ENCODE assay signal across 8 mouse cellular contexts in the genomic region with DNA sequence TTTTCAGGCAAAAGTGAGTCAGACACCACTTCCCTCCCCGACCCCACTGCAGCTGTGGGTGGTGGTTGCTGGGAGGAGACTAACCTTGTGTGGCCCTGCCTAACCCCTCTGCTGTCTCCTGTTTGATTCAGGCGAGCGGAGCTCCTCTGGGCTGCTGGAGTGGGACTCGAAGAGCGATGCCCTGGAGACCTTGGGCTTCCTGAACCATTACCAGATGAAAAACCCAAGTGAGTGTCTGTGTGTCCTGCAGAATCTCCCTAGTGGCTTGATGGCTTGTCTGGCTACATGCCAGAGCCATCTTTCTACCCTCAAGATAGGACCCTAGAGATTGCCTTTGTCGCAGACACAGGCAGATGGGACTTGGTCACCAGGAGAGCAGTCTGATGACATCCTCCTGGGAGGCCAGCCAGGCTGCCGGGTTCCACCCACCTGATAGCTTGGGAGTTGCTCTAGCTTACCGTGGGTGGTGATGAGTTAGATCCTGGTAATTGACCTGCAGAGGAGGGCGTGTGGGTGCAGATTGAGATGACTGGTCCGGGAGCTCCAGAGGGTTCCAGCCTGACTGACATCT. TPM values are rescaled to one million over a fixed set of nuclear protein-coding genes. Genes with fewer than 3 reads are reported as not detected.
DNase-seq lines count a peak whose midpoint lies in the region; ATAC-seq and TF ChIP-seq lines count a peak whose summit lies in the region.

No protein-coding gene starts in this region.

- H3K27me3 ChIP-seq in neural tube, embryonic 11.5 days (ENCODE audit: control insufficient read depth, insufficient read depth, low read length): no peaks in the 10 kb centered on the region
- no peaks in the 10 kb centered on the region for H3K27me3 ChIP-seq in intestine, postnatal 0 days (replicated peaks; ENCODE audit: control insufficient read depth, insufficient read depth, low read length)
- H3K27me3 ChIP-seq in neural tube, embryonic 13.5 days: no peaks in the 10 kb centered on the region

- H3K4me3 ChIP-seq in neural tube, embryonic 11.5 days (ENCODE audit: low read depth, low read length): no peak overlapping the region
- peak overlapping the region; percentile 34 for H3K4me3 ChIP-seq in gastrocnemius, adult 2 months
- no peak overlapping the region for H3K4me3 ChIP-seq in intestine, postnatal 0 days (ENCODE audit: low read depth, low read length)
- H3K4me3 ChIP-seq in neural tube, embryonic 13.5 days: no peak overlapping the region

- H3K36me3 ChIP-seq in neural tube, embryonic 11.5 days (ENCODE audit: control insufficient read depth, insufficient read depth, low read length): peaks cover 43% of the 10 kb centered on the region
- H3K36me3 ChIP-seq in intestine, postnatal 0 days (ENCODE audit: control insufficient read depth, insufficient read depth): peaks cover 67% of the 10 kb centered on the region
- H3K36me3 ChIP-seq in neural tube, embryonic 13.5 days: peaks cover 68% of the 10 kb centered on the region

- no peaks in the 10 kb centered on the region for H3K9me3 ChIP-seq in neural tube, embryonic 11.5 days (ENCODE audit: control insufficient read depth, low read length)
- no peaks in the 10 kb centered on the region for H3K9me3 ChIP-seq in intestine, postnatal 0 days (ENCODE audit: control insufficient read depth)
- no peaks in the 10 kb centered on the region for H3K9me3 ChIP-seq in neural tube, embryonic 13.5 days

- ATAC-seq in cerebellum, adult (ENCODE audit: insufficient number of reproducible peaks, low FRiP score, low TSS enrichment): 0 out of 2 replicates have a peak, but pooled peaks have one; percentile 10
- ATAC-seq in neural tube, embryonic 11.5 days (ENCODE audit: insufficient read depth, low FRiP score, low TSS enrichment): no peak
- no peak for ATAC-seq in intestine, postnatal 0 days
- no peak for ATAC-seq in neural tube, embryonic 13.5 days (ENCODE audit: low read depth)

- TF ChIP-seq CTCF in gastrocnemius, adult 2 months (IDR thresholded peaks at IDR 0.05): no peak
- no peak for TF ChIP-seq CTCF in intestine, postnatal 0 days (IDR thresholded peaks at IDR 0.05; ENCODE audit: low read depth)

- 68% methylated on average over 10 of the region's 10 CpGs for WGBS in neural tube, embryonic 11.5 days
- WGBS in intestine, postnatal 0 days: 53% methylated on average over 10 of the region's 10 CpGs
- 49% methylated on average over 10 of the region's 10 CpGs for WGBS in neural tube, embryonic 13.5 days

- no peak for DNase-seq in cerebellum, adult 11 months
- DNase-seq in neural tube, embryonic 11.5 days (ENCODE audit: low spot score): no peak
- DNase-seq in neural tube, embryonic 10.5 days (ENCODE audit: extremely low spot score, low spot score): no peak
- peak; percentile 80 for DNase-seq in gastrocnemius, adult 2 months
- DNase-seq in urinary bladder, postnatal 10 days (ENCODE audit: low spot score): no peak

- H3K27ac ChIP-seq in neural tube, embryonic 11.5 days (ENCODE audit: low read depth, low read length): peak overlapping the region; percentile 75
- peak overlapping the region; percentile 96 for H3K27ac ChIP-seq in gastrocnemius, adult 2 months
- H3K27ac ChIP-seq in intestine, postnatal 0 days (ENCODE audit: low read depth, low read length): peak overlapping the region; percentile 58
- peak overlapping the region; percentile 79; the same call in 1 of the 2 replicates for H3K27ac ChIP-seq in neural tube, embryonic 13.5 days (replicated peaks)

- intact Hi-C loops in gastrocnemius, adult 2 months (cut with DNase I): no loop called here

- H3K4me2 ChIP-seq in neural tube, embryonic 11.5 days (ENCODE audit: low read depth): no peak overlapping the region
- no peak overlapping the region for H3K4me2 ChIP-seq in intestine, postnatal 0 days (replicated peaks; ENCODE audit: low read depth)
- H3K4me2 ChIP-seq in neural tube, embryonic 13.5 days: no peak overlapping the region

- H3K4me1 ChIP-seq in neural tube, embryonic 11.5 days (ENCODE audit: control insufficient read depth, insufficient read depth, low read length): peaks cover 25% of the 10 kb centered on the region
- H3K4me1 ChIP-seq in intestine, postnatal 0 days (replicated peaks; ENCODE audit: control insufficient read depth, insufficient read depth, low read length): no peaks in the 10 kb centered on the region
- H3K4me1 ChIP-seq in neural tube, embryonic 13.5 days (replicated peaks): peaks cover 76% of the 10 kb centered on the region

- no peak overlapping the region for H3K9ac ChIP-seq in neural tube, embryonic 11.5 days (ENCODE audit: low read length)
- H3K9ac ChIP-seq in intestine, postnatal 0 days (ENCODE audit: low read depth, low read length): no peak overlapping the region
- H3K9ac ChIP-seq in neural tube, embryonic 13.5 days: peak overlapping the region; percentile 41; the same call in 1 of the 2 replicates

RNA-seq across cellular contexts. Expression of a gene that starts 3.7 kb away (rescaled TPM):
- 88.7 and 90.9 TPM in 2 replicates for polyA plus RNA-seq in neural tube, embryonic 11.5 days (2014; fragmentation: Nextera tagmentation; extraction: Ambion mirVana)
- 100 to 1,000 TPM; 173 to 338 TPM for total RNA-seq in gastrocnemius, adult 2 months (2021)
- 402 and 426 TPM in 2 replicates for polyA plus RNA-seq in intestine, postnatal 0 days (2015; fragmentation: Nextera tagmentation; extraction: Ambion mirVana)
- 88.7 and 98.1 TPM in 2 replicates for polyA plus RNA-seq in neural tube, embryonic 13.5 days (2015; fragmentation: Nextera tagmentation; extraction: Ambion mirVana)

RNA-seq across cellular contexts. Expression of a gene that starts 12.3 kb away (rescaled TPM):
- polyA plus RNA-seq in neural tube, embryonic 11.5 days (2014; fragmentation: Nextera tagmentation; extraction: Ambion mirVana): 1.5 and 1.8 TPM in 2 replicates
- total RNA-seq in gastrocnemius, adult 2 months (2021): 1 to 10 TPM; 2.6 to 7.3 TPM
- 2,376 and 2,464 TPM in 2 replicates for polyA plus RNA-seq in intestine, postnatal 0 days (2015; fragmentation: Nextera tagmentation; extraction: Ambion mirVana)
- 5.0 and 6.2 TPM in 2 replicates for polyA plus RNA-seq in neural tube, embryonic 13.5 days (2015; fragmentation: Nextera tagmentation; extraction: Ambion mirVana)

RNA-seq across cellular contexts. Expression of a gene that starts 13.0 kb away (rescaled TPM):
- 320 and 326 TPM in 2 replicates for polyA plus RNA-seq in neural tube, embryonic 11.5 days (2014; fragmentation: Nextera tagmentation; extraction: Ambion mirVana)
- 100 to 1,000 TPM; 131 to 143 TPM for total RNA-seq in gastrocnemius, adult 2 months (2021)
- polyA plus RNA-seq in intestine, postnatal 0 days (2015; fragmentation: Nextera tagmentation; extraction: Ambion mirVana): 144 and 152 TPM in 2 replicates
- 214 and 237 TPM in 2 replicates for polyA plus RNA-seq in neural tube, embryonic 13.5 days (2015; fragmentation: Nextera tagmentation; extraction: Ambion mirVana)

RNA-seq across cellular contexts. Expression of a gene that starts 32.6 kb away (rescaled TPM):
- polyA plus RNA-seq in neural tube, embryonic 11.5 days (2014; fragmentation: Nextera tagmentation; extraction: Ambion mirVana): 2.6 and 2.8 TPM in 2 replicates
- total RNA-seq in gastrocnemius, adult 2 months (2021): under 1 TPM; 0.71 to 0.89 TPM
- 1.6 and 2.2 TPM in 2 replicates for polyA plus RNA-seq in intestine, postnatal 0 days (2015; fragmentation: Nextera tagmentation; extraction: Ambion mirVana)
- polyA plus RNA-seq in neural tube, embryonic 13.5 days (2015; fragmentation: Nextera tagmentation; extraction: Ambion mirVana): 1.7 and 2.6 TPM in 2 replicates

RNA-seq across cellular contexts. Expression of a gene that starts 42.3 kb away (rescaled TPM):
- 0.66 and 1.9 TPM in 2 replicates for polyA plus RNA-seq in neural tube, embryonic 11.5 days (2014; fragmentation: Nextera tagmentation; extraction: Ambion mirVana)
- total RNA-seq in gastrocnemius, adult 2 months (2021): not detected
- polyA plus RNA-seq in intestine, postnatal 0 days (2015; fragmentation: Nextera tagmentation; extraction: Ambion mirVana): 1.0 and 2.0 TPM in 2 replicates
- polyA plus RNA-seq in neural tube, embryonic 13.5 days (2015; fragmentation: Nextera tagmentation; extraction: Ambion mirVana): 4.5 and 6.1 TPM in 2 replicates

Comparison
In these comparisons a context has a peak if more than half of its experiments do, and no peak if none do; other contexts are left out.
1. RNA of a gene that starts 12.3 kb away (polyA plus RNA-seq): 2,376 to 2,464 TPM in intestine, postnatal 0 days; 5.0 to 6.2 TPM in neural tube, embryonic 13.5 days and 1.5 to 1.8 TPM in neural tube, embryonic 11.5 days; every median in the first group is over 100 times any median in the second.
2. Peak in every context shown above with its lines, with median percentiles within 50 percentile points of each other: H3K27ac ChIP-seq.